Mouse (Mus musculus) liver, adult 10 weeks (tissue): ENCODE measurements around the gene Gm47969. TPM values are rescaled to one million over a fixed set of nuclear protein-coding genes. Genes with fewer than 3 reads are reported as not detected.

ENCODE experiments used
- polyA plus RNA-seq: library from polyadenylated mRNA; stranded (reverse); fragments of 350-450 nt; fragmentation: Illumina TruSeq; extraction: RNeasy Lipid Tissue Mini Kit (QIAGEN cat#74804); gene quantifications from one replicate; pipeline ENCODE4 v1.2.3, GENCODE M21; 2014; ENCODE audit warnings: low read depth, low replicate concordance

Gm47969 gene
- not detected for polyA plus RNA-seq

GRCm38 (mm10) chr1:83044882-83045427 is at the start of gene Gm47969:
Gene Gm47969 (plus strand): TSS chr1:83044932.

GRCm38 (mm10) chr1:83000306-83000705 is 44.4 kb upstream of the Gm47969 start, which contains the start of gene Gm47959:
Gene Gm47959 (plus strand): TSS chr1:83000548.

GRCm38 (mm10) chr1:83038109-83038672 is 6.5 kb upstream of the Gm47969 start, which contains the start of gene Slc19a3:
Gene Slc19a3 (minus strand): TSS chr1:83038448.

GRCm38 (mm10) chr1:83042380-83042779 is 2.4 kb upstream of the Gm47969 start, which contains the start of gene Krtap28-10:
Gene Krtap28-10 (minus strand): TSS chr1:83042480.

GRCm38 (mm10) chr1:83059278-83059677 is 14.5 kb downstream of the Gm47969 start, which contains the start of gene A030005K14Rik:
Gene A030005K14Rik (minus strand): TSS chr1:83059378.

GRCm38 (mm10) chr1:83060643-83061042 is 15.9 kb downstream of the Gm47969 start, which contains the start of gene Krtap28-13:
Gene Krtap28-13 (plus strand): TSS chr1:83060930.

Other genes starting within 250 kb of the Gm47969 start
- gene Agfg1, start 205.4 kb upstream of the Gm47969 start, polyA plus RNA-seq, result 18.7 TPM
- not detected for gene A030005L19Rik, start 131.6 kb upstream of the Gm47969 start, polyA plus RNA-seq
- gene A030014E15Rik, start 120.0 kb upstream of the Gm47969 start, polyA plus RNA-seq, result not detected
- not detected for gene Gm6217, start 113.5 kb upstream of the Gm47969 start, polyA plus RNA-seq
- gene A030003K21Rik, start 101.5 kb upstream of the Gm47969 start, polyA plus RNA-seq, result not detected
- gene Gm7544, start 88.9 kb upstream of the Gm47969 start, polyA plus RNA-seq, result not detected
- gene Gm47955, start 84.6 kb upstream of the Gm47969 start, polyA plus RNA-seq, result not detected
- not detected for gene Gm47959, start 44.4 kb upstream of the Gm47969 start, polyA plus RNA-seq
- not detected for gene Slc19a3, start 6.5 kb upstream of the Gm47969 start, polyA plus RNA-seq
- not detected for gene Krtap28-10, start 2.5 kb upstream of the Gm47969 start, polyA plus RNA-seq
- gene A030005K14Rik, start 14.4 kb downstream of the Gm47969 start, polyA plus RNA-seq, result not detected
- not detected for gene Krtap28-13, start 16.0 kb downstream of the Gm47969 start, polyA plus RNA-seq
- not detected for gene Ccl20, start 71.8 kb downstream of the Gm47969 start, polyA plus RNA-seq
- gene Daw1, start 114.8 kb downstream of the Gm47969 start, polyA plus RNA-seq, result not detected